Mouse (Mus musculus): ENCODE data around the gene Odr4. TPM values are rescaled to one million over a fixed set of nuclear protein-coding genes. Genes with fewer than 3 reads are reported as not detected.
A peak's percentile ranks its signal among the peaks of the same experiment; 100 is the strongest.

The Odr4 gene
- total RNA-seq, 2 experiments from 2014 or later, result 20.6 to 24.3 TPM

GRCm38 (mm10) chr1:150391931-150392637, 796 bp downstream of the Odr4 start:
- DNase-seq, result no peak
- Histone ChIP-seq H3K4me3 (peak overlapping the region; percentile 96), H3K27ac (peak overlapping the region; percentile 99)
- no peak for TF ChIP-seq CTCF (IDR thresholded peaks at IDR 0.05)
- intact Hi-C loops (cut with DNase I), result no loop called here

GRCm38 (mm10) chr1:150389390-150390129, 3.3 kb downstream of the Odr4 start:
- Histone ChIP-seq H3K4me3 (no peak overlapping the region), H3K27ac (no peak overlapping the region)
- DNase-seq, result no peak
- TF ChIP-seq CTCF (IDR thresholded peaks at IDR 0.05), result no peak
- intact Hi-C loops (cut with DNase I), result loop anchor here (5.0 kb wide), 1 partner anchor 33 kb away; no protein-coding TSS in a partner anchor

- DNase-seq, result no peak
- Histone ChIP-seq H3K27ac (no peak overlapping the region), H3K4me3 (no peak overlapping the region)
- no peak for TF ChIP-seq CTCF (IDR thresholded peaks at IDR 0.05)
- intact Hi-C loops (cut with DNase I), result loop anchor here (5.0 kb wide), 1 partner anchor 35 kb away; no protein-coding TSS in a partner anchor
Observed at GRCm38 (mm10) chr1:150387572-150387971, 5.3 kb downstream of the Odr4 start.

- TF ChIP-seq CTCF (IDR thresholded peaks at IDR 0.05), result no peak
- Histone ChIP-seq H3K4me3 (no peak overlapping the region), H3K27ac (no peak overlapping the region)
- DNase-seq, result no peak
- intact Hi-C loops (cut with DNase I), result no loop called here
Observed at GRCm38 (mm10) chr1:150384138-150384537, 8.7 kb downstream of the Odr4 start.

GRCm38 (mm10) chr1:150374247-150374646, 18.6 kb downstream of the Odr4 start:
- Histone ChIP-seq H3K27ac (no peak overlapping the region), H3K4me3 (no peak overlapping the region)
- intact Hi-C loops (cut with DNase I), result no loop called here
- no peak for DNase-seq
- no peak for TF ChIP-seq CTCF (IDR thresholded peaks at IDR 0.05)

GRCm38 (mm10) chr1:150372895-150373294, 20.0 kb downstream of the Odr4 start:
- intact Hi-C loops (cut with DNase I), result no loop called here
- Histone ChIP-seq H3K4me3 (no peak overlapping the region), H3K27ac (no peak overlapping the region)
- DNase-seq, result no peak
- peak; percentile 58 for TF ChIP-seq CTCF (IDR thresholded peaks at IDR 0.05)

GRCm38 (mm10) chr1:150360864-150361263, 32.0 kb downstream of the Odr4 start:
- Histone ChIP-seq H3K4me3 (no peak overlapping the region), H3K27ac (no peak overlapping the region)
- intact Hi-C loops (cut with DNase I), result no loop called here
- no peak for DNase-seq
- no peak for TF ChIP-seq CTCF (IDR thresholded peaks at IDR 0.05)

- Histone ChIP-seq H3K27ac (no peak overlapping the region), H3K4me3 (no peak overlapping the region)
- intact Hi-C loops (cut with DNase I), result no loop called here
- DNase-seq, result no peak
- no peak for TF ChIP-seq CTCF (IDR thresholded peaks at IDR 0.05)
Observed at GRCm38 (mm10) chr1:150335111-150335510, 57.8 kb downstream of the Odr4 start.

GRCm38 (mm10) chr1:150319205-150319604, 73.7 kb downstream of the Odr4 start, which contains the start of gene Pdc:
Pdc (plus strand) TSS chr1:150319417.
- intact Hi-C loops (cut with DNase I), result no loop called here
- DNase-seq, result no peak
- TF ChIP-seq CTCF (IDR thresholded peaks at IDR 0.05), result no peak
- H3K27ac ChIP-seq, result no peak within 1 kb of the TSS
- no peak within 1 kb of the TSS for H3K4me3 ChIP-seq

Other genes with a start within 250 kb of the Odr4 start
- under 1 TPM in 1 of 2 experiments, not detected in 1; 0.20 TPM for gene Pdc, start 73.7 kb downstream of the Odr4 start, total RNA-seq (2021)
- gene Tpr, start 242 bp downstream of the Odr4 start, total RNA-seq (2021), result 100 to 1,000 TPM; 102 to 106 TPM
- 10 to 100 TPM in 1 of 2 experiments, 1 to 10 TPM in 1; 8.7 to 25.2 TPM for gene Prg4, start 73.1 kb upstream of the Odr4 start, total RNA-seq (2021)

Data from gastrocnemius, adult 2 months (tissue).